Mouse (Mus musculus): Measurements from ENCODE around the gene Cstb. TPM values are rescaled to one million over a fixed set of nuclear protein-coding genes. Genes with fewer than 3 reads are reported as not detected.
A peak's percentile ranks its signal among the peaks of the same experiment; 100 is the strongest.
"Not testable (repeated sequence)": the region's sequence is repeated elsewhere in the genome, so short reads cannot be mapped to it uniquely, and the experiment has no call there.

Gene Cstb
- polyA plus RNA-seq, 1 experiment = 214 TPM

DNA sequence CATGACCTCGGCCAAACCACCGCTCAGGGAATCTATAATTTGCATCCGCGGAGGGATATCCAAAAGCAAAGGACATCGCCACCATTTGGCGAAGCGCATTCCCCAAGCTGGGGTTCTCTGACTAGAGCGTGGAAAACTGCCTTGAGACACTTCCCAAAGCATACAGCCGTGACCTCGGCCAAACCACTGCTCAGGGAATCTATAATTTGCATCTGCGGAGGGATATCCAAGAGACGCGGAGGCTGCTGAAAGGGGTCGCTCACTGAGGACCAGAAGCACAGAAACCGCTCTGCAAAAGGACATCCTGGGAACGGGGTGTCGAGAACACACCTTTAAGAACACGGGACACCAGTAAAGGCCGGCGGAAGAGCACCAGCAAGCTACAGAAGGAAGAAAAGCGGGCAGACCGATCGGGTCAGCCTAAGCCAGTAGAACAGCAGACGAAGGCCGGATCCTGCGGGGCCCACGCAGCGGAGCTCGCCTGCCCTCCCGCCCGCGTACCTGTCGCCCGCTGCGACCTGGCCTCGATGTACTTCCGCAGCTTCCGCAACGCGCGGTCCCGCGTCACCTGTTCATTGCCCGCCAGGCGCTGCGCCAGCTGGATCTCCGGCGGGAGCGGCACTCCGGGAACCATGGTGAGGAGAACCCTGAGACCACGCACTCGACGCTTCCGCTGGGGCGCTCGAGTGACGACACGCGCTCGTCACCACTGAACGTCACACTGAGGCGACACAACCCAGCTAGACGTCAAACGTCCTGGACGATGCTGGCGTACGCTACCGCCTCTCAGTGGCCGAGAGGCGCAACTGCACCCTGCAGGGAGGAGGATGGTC, 12.9 kb upstream of the Cstb start, which contains the start of gene Rrp1:
Gene Rrp1 (minus strand): TSS at position 725 of the 833 bp plus-strand sequence.
- H3K27me3 ChIP-seq (ENCODE audit: control insufficient read depth, insufficient read depth, low read length, poor library complexity, severe bottlenecking) = no peaks in the 10 kb centered on the region
- H3K27ac ChIP-seq (ENCODE audit: insufficient read depth, low read length) = no peak within 1 kb of the TSS
- no peaks in the 10 kb centered on the region for H3K9me3 ChIP-seq (replicated peaks; ENCODE audit: control insufficient read depth, insufficient read depth, low read length, poor library complexity, severe bottlenecking)
- H3K36me3 ChIP-seq (ENCODE audit: control insufficient read depth, insufficient read depth, low read length, poor library complexity, severe bottlenecking) = peaks cover 18% of the 10 kb centered on the region
- H3K4me3 ChIP-seq (ENCODE audit: low read depth, low read length) = peak within 1 kb of the TSS; percentile 75
- H3K9ac ChIP-seq (ENCODE audit: low read depth, poor library complexity, severe bottlenecking) = peak within 1 kb of the TSS; percentile 58
- TF ChIP-seq CTCF (IDR thresholded peaks at IDR 0.05; ENCODE audit: low read depth, low read length) (peak; percentile 100), POLR2A (IDR thresholded peaks at IDR 0.05; ENCODE audit: insufficient read depth, low read length) (no peak), EP300 (IDR thresholded peaks at IDR 0.05; ENCODE audit: insufficient read depth, low read depth, low read length) (peak; percentile 66; the same call in 1 of the 2 replicates)
- H3K4me1 ChIP-seq (ENCODE audit: control insufficient read depth, insufficient read depth, low read length) = no peaks in the 10 kb centered on the region

DNA sequence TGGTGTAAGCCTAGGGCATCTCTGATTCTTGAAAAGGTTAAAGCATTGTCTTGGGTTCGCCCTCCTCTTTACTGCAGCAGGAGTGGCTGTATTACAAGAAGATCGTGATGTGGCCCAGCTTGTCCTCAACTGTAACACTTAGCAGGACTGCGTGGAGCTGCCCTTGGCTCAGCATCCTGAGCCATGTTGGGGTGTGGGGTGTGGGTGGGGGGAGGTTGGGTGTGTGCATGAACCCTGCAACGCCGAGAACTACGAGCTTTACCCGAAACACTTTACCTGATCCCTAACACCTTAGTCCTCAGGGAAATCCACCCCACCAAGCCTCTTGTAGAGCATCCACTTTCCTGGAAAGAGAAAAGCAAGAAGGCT, 12.3 kb upstream of the Cstb start:
- no peak for TF ChIP-seq EP300 (IDR thresholded peaks at IDR 0.05; ENCODE audit: insufficient read depth, low read depth, low read length)
- TF ChIP-seq CTCF (IDR thresholded peaks at IDR 0.05; ENCODE audit: low read depth, low read length) = no peak
- no peak for TF ChIP-seq POLR2A (IDR thresholded peaks at IDR 0.05; ENCODE audit: insufficient read depth, low read length)
- peak overlapping the region; percentile 19 for H3K4me3 ChIP-seq (ENCODE audit: low read depth, low read length)
- peaks cover 16% of the 10 kb centered on the region for H3K36me3 ChIP-seq (ENCODE audit: control insufficient read depth, insufficient read depth, low read length, poor library complexity, severe bottlenecking)
- no peaks in the 10 kb centered on the region for H3K9me3 ChIP-seq (replicated peaks; ENCODE audit: control insufficient read depth, insufficient read depth, low read length, poor library complexity, severe bottlenecking)
- peaks cover 6% of the 10 kb centered on the region for H3K4me1 ChIP-seq (ENCODE audit: control insufficient read depth, insufficient read depth, low read length)
- no peak overlapping the region for H3K9ac ChIP-seq (ENCODE audit: low read depth, poor library complexity, severe bottlenecking)
- no peak overlapping the region for H3K27ac ChIP-seq (ENCODE audit: insufficient read depth, low read length)
- H3K27me3 ChIP-seq (ENCODE audit: control insufficient read depth, insufficient read depth, low read length, poor library complexity, severe bottlenecking) = no peaks in the 10 kb centered on the region

- not testable (repeated sequence) for H3K4me1 ChIP-seq (ENCODE audit: control insufficient read depth, insufficient read depth, low read length); H3K4me3 ChIP-seq (ENCODE audit: low read depth, low read length); H3K36me3 ChIP-seq (ENCODE audit: control insufficient read depth, insufficient read depth, low read length, poor library complexity, severe bottlenecking); H3K9me3 ChIP-seq (replicated peaks; ENCODE audit: control insufficient read depth, insufficient read depth, low read length, poor library complexity, severe bottlenecking); H3K27me3 ChIP-seq (ENCODE audit: control insufficient read depth, insufficient read depth, low read length, poor library complexity, severe bottlenecking); H3K9ac ChIP-seq (ENCODE audit: low read depth, poor library complexity, severe bottlenecking); H3K27ac ChIP-seq (ENCODE audit: insufficient read depth, low read length)
Observed at GRCm38 (mm10) chr10:78414936-78415335, 10.5 kb upstream of the Cstb start.

GRCm38 (mm10) chr10:78417888-78418287, 7.6 kb upstream of the Cstb start:
- H3K9me3 ChIP-seq (replicated peaks; ENCODE audit: control insufficient read depth, insufficient read depth, low read length, poor library complexity, severe bottlenecking) = no peaks in the 10 kb centered on the region
- H3K9ac ChIP-seq (ENCODE audit: low read depth, poor library complexity, severe bottlenecking) = no peak overlapping the region
- H3K27me3 ChIP-seq (ENCODE audit: control insufficient read depth, insufficient read depth, low read length, poor library complexity, severe bottlenecking) = no peaks in the 10 kb centered on the region
- H3K36me3 ChIP-seq (ENCODE audit: control insufficient read depth, insufficient read depth, low read length, poor library complexity, severe bottlenecking) = no peaks in the 10 kb centered on the region
- no peak overlapping the region for H3K4me3 ChIP-seq (ENCODE audit: low read depth, low read length)
- no peak overlapping the region for H3K27ac ChIP-seq (ENCODE audit: insufficient read depth, low read length)
- peaks cover 6% of the 10 kb centered on the region for H3K4me1 ChIP-seq (ENCODE audit: control insufficient read depth, insufficient read depth, low read length)
- TF ChIP-seq POLR2A (IDR thresholded peaks at IDR 0.05; ENCODE audit: insufficient read depth, low read length) (no peak), CTCF (IDR thresholded peaks at IDR 0.05; ENCODE audit: low read depth, low read length) (no peak), EP300 (IDR thresholded peaks at IDR 0.05; ENCODE audit: insufficient read depth, low read depth, low read length) (no peak)

DNA sequence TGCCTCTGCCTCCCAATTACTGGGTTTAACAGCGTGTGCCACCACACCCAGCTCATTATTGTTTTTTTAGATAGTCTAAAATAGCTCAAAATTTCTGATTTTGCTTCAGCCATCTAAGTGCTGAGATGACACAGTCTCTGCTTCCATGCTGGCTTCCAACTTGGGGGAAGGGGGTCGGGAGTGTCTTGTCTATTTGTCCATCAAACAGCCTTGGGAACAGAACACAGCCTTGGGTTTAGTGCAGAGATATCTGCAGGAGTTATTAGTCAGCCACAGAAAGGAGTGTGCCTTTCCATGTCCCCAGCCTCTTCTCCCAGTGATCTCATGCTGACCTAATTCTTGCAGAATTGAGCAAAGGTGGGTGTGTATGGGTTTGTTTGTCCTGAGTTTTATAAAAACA, 6.7 kb upstream of the Cstb start:
- Histone ChIP-seq H3K9me3 (replicated peaks; ENCODE audit: control insufficient read depth, insufficient read depth, low read length, poor library complexity, severe bottlenecking) (no peaks in the 10 kb centered on the region), H3K9ac (ENCODE audit: low read depth, poor library complexity, severe bottlenecking) (no peak overlapping the region), H3K36me3 (ENCODE audit: control insufficient read depth, insufficient read depth, low read length, poor library complexity, severe bottlenecking) (no peaks in the 10 kb centered on the region), H3K4me1 (ENCODE audit: control insufficient read depth, insufficient read depth, low read length) (peaks cover 9% of the 10 kb centered on the region), H3K27ac (ENCODE audit: insufficient read depth, low read length) (no peak overlapping the region), H3K27me3 (ENCODE audit: control insufficient read depth, insufficient read depth, low read length, poor library complexity, severe bottlenecking) (no peaks in the 10 kb centered on the region), H3K4me3 (ENCODE audit: low read depth, low read length) (no peak overlapping the region)
- TF ChIP-seq POLR2A (IDR thresholded peaks at IDR 0.05; ENCODE audit: insufficient read depth, low read length) (no peak), EP300 (IDR thresholded peaks at IDR 0.05; ENCODE audit: insufficient read depth, low read depth, low read length) (no peak), CTCF (IDR thresholded peaks at IDR 0.05; ENCODE audit: low read depth, low read length) (no peak)

- Histone ChIP-seq H3K9ac (ENCODE audit: low read depth, poor library complexity, severe bottlenecking) (no peak overlapping the region), H3K27me3 (ENCODE audit: control insufficient read depth, insufficient read depth, low read length, poor library complexity, severe bottlenecking) (no peaks in the 10 kb centered on the region), H3K36me3 (ENCODE audit: control insufficient read depth, insufficient read depth, low read length, poor library complexity, severe bottlenecking) (no peaks in the 10 kb centered on the region), H3K9me3 (replicated peaks; ENCODE audit: control insufficient read depth, insufficient read depth, low read length, poor library complexity, severe bottlenecking) (no peaks in the 10 kb centered on the region), H3K4me1 (ENCODE audit: control insufficient read depth, insufficient read depth, low read length) (peaks cover 13% of the 10 kb centered on the region), H3K4me3 (ENCODE audit: low read depth, low read length) (no peak overlapping the region), H3K27ac (ENCODE audit: insufficient read depth, low read length) (no peak overlapping the region)
- no peak for TF ChIP-seq POLR2A (IDR thresholded peaks at IDR 0.05; ENCODE audit: insufficient read depth, low read length)
- no peak for TF ChIP-seq CTCF (IDR thresholded peaks at IDR 0.05; ENCODE audit: low read depth, low read length)
- no peak for TF ChIP-seq EP300 (IDR thresholded peaks at IDR 0.05; ENCODE audit: insufficient read depth, low read depth, low read length)
Observed at GRCm38 (mm10) chr10:78420929-78421328, 4.5 kb upstream of the Cstb start.
